Mouse (Mus musculus) heart, adult 2 months (tissue): Measurements from ENCODE around the gene Hes7. TPM values are rescaled to one million over a fixed set of nuclear protein-coding genes. Genes with fewer than 3 reads are reported as not detected.
"Not testable (repeated sequence)": the region's sequence is repeated elsewhere in the genome, so short reads cannot be mapped to it uniquely, and the experiment has no call there.

Experiments used
- DNase-seq, 2 experiments: peaks; one replicate each; pipeline ENCODE4 v3.0.0; 2021
- H3K27ac ChIP-seq: fragments of 200-600 bp; 2 replicates; pipeline ENCODE4 v1.8.1; 2022
- H3K27me3 ChIP-seq: fragments of 200-500 bp; 2 replicates; pipeline ENCODE4 v1.6.1; 2012; ENCODE audit warnings: mild to moderate bottlenecking, low read length, inconsistent platforms, mixed read lengths; ENCODE audit not compliant: control insufficient read depth, insufficient read depth
- H3K36me3 ChIP-seq: fragments of 200-500 bp; 2 replicates; pipeline ENCODE4 v1.6.1; 2012; ENCODE audit warnings: low read length, inconsistent platforms; ENCODE audit not compliant: control insufficient read depth, insufficient read depth
- H3K4me1 ChIP-seq: fragments of 200-500 bp; 2 replicates; pipeline ENCODE4 v1.6.1; 2011; ENCODE audit warnings: low read length; ENCODE audit not compliant: control insufficient read depth, insufficient read depth
- H3K4me3 ChIP-seq: fragments of 200-600 bp; 2 replicates; pipeline ENCODE4 v1.8.1; 2022
- H3K79me2 ChIP-seq: fragments of 200-500 bp; replicated peaks from 2 replicates; pipeline ENCODE4 v1.6.1; 2012; ENCODE audit warnings: mild to moderate bottlenecking, inconsistent platforms, low read length, moderate library complexity, mixed read lengths; ENCODE audit not compliant: control insufficient read depth, insufficient read depth
- H3K9ac ChIP-seq: fragments of 200-500 bp; 2 replicates; pipeline ENCODE4 v1.6.1; 2012; ENCODE audit warnings: low read depth, mild to moderate bottlenecking, control low read depth, inconsistent platforms, low read length, mixed read lengths
- CTCF ChIP-seq: fragments of 200-600 bp; IDR thresholded peaks from 2 replicates; pipeline ENCODE4 v1.8.1; 2022; ENCODE audit warnings: antibody characterized with exemption, mild to moderate bottlenecking, moderate library complexity
- EP300 ChIP-seq: fragments of 200-500 bp; IDR thresholded peaks from 2 replicates; pipeline ENCODE4 v1.6.1; 2011; ENCODE audit warnings: low read depth, low read length, control low read depth; ENCODE audit not compliant: insufficient read depth
- POLR2A ChIP-seq: fragments of 200-500 bp; IDR thresholded peaks from 2 replicates; pipeline ENCODE4 v1.6.1; 2011; ENCODE audit warnings: mild to moderate bottlenecking, low read depth, low read length, control low read depth; ENCODE audit not compliant: insufficient read depth
- WGBS: fragments of 180-500 bp; shearing (Covaris S2); methylation state at CpG from one replicate; pipeline ENCODE4 v1.1.7; 2018; 5-methylcytosine and 5-hydroxymethylcytosine counted together
- intact Hi-C: fragments of 180-260 bp; cut with DNase I; formaldehyde crosslinking; loops from one replicate; pipeline ENCODE4 v1.15.1; 2025
- polyA plus RNA-seq: library from polyadenylated mRNA; depleted of rRNA; stranded (reverse); fragments of >200 nt; gene quantifications from 2 replicates; pipeline ENCODE4 v1.2.3, GENCODE M21; 2012
- total RNA-seq, 2 experiments: library from RNA; stranded (reverse); gene quantifications; 2 replicates each; pipeline ENCODE4 v1.2.3; 2021

Gene Hes7
- total and polyA plus RNA-seq, 3 experiments, result 0.10 to 0.11 TPM; not detected in 1

DNA sequence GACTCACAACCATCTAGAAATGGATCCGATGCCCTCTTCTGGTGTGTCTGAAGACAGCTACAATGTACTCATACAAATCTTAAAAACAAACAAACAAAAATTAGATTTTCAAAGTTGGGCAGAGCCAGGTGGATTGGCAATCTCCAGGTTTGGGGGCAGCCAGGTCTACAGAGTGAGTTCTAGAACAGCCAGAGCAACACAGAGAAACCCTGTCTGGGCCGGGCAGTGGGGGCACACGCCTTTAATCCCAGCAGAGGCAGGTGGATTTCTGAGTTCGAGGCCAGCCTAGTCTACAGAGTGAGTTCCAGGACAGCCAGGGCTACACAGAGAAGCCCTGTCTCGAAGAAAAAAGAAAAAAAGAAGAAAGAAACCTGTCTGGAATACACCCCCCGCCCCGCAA is 26.3 kb upstream of the Hes7 start:
- H3K27me3 ChIP-seq, intact Hi-C loops, H3K79me2 ChIP-seq, H3K4me3 ChIP-seq, DNase-seq, H3K9ac ChIP-seq, H3K36me3 ChIP-seq: not testable (repeated sequence)
- TF ChIP-seq CTCF, result peak; percentile 19; the same call in 1 of the 2 replicates
- H3K4me1 ChIP-seq, result peaks cover 16% of the 10 kb centered on the region
- 86% methylated on average over 7 of the region's 7 CpGs for WGBS
- H3K27ac ChIP-seq, result peak overlapping the region; percentile 99

- Histone ChIP-seq H3K36me3 (peaks cover 7% of the 10 kb centered on the region), H3K27ac (peak within 1 kb of the TSS; percentile 99), H3K9ac (peak within 1 kb of the TSS; percentile 81), H3K4me3 (peak within 1 kb of the TSS; percentile 67), H3K27me3 (no peaks in the 10 kb centered on the region), H3K79me2 (no peaks in the 10 kb centered on the region), H3K4me1 (peaks cover 10% of the 10 kb centered on the region)
- WGBS, result under 1% methylated on average over 37 of the region's 37 CpGs
- no peak for TF ChIP-seq CTCF
- TF ChIP-seq EP300, result peak; percentile 100
- peak; percentile 100 for TF ChIP-seq POLR2A
- intact Hi-C loops, result loop anchor here (5.0 kb wide), 1 partner anchor 138 kb away; the partner anchor contains the start of gene Arhgef15
- DNase-seq, result peak; percentile 96 to 100
These were observed 25.3 kb upstream of the Hes7 start, which contains the start of gene Per1 for GRCm38 (mm10) chr11:69094697-69095429. Gene Per1, plus strand, starts transcription at chr11:69095217.

GRCm38 (mm10) chr11:69095511-69096231 is 24.5 kb upstream of the Hes7 start:
- Histone ChIP-seq H3K4me1 (peaks cover 10% of the 10 kb centered on the region), H3K27ac (peak overlapping the region; percentile 98), H3K27me3 (no peaks in the 10 kb centered on the region), H3K4me3 (peak overlapping the region; percentile 67), H3K9ac (peak overlapping the region; percentile 81), H3K79me2 (no peaks in the 10 kb centered on the region), H3K36me3 (peaks cover 7% of the 10 kb centered on the region)
- intact Hi-C loops, result loop anchor here (5.0 kb wide), 1 partner anchor 138 kb away; the partner anchor contains the start of gene Arhgef15
- peak; percentile 67 to 71 for DNase-seq
- TF ChIP-seq CTCF, result no peak
- no peak for TF ChIP-seq EP300
- TF ChIP-seq POLR2A, result peak; percentile 70
- under 1% methylated on average over 27 of the region's 27 CpGs for WGBS

GRCm38 (mm10) chr11:69096360-69096986 is 23.7 kb upstream of the Hes7 start:
- H3K9ac ChIP-seq, result peak overlapping the region; percentile 81
- peaks cover 13% of the 10 kb centered on the region for H3K4me1 ChIP-seq
- peaks cover 9% of the 10 kb centered on the region for H3K36me3 ChIP-seq
- no peak for DNase-seq
- H3K27me3 ChIP-seq, result no peaks in the 10 kb centered on the region
- 2% methylated on average over 9 of the region's 9 CpGs for WGBS
- peak overlapping the region; percentile 98 for H3K27ac ChIP-seq
- H3K4me3 ChIP-seq, result peak overlapping the region; percentile 67
- H3K79me2 ChIP-seq, result peaks cover 2% of the 10 kb centered on the region
- TF ChIP-seq EP300, result no peak
- peak; percentile 11; the same call in 1 of the 2 replicates for TF ChIP-seq POLR2A
- no peak for TF ChIP-seq CTCF
- intact Hi-C loops, result loop anchor here (5.0 kb wide), 1 partner anchor 139 kb away; the partner anchor contains the start of gene Arhgef15

DNA sequence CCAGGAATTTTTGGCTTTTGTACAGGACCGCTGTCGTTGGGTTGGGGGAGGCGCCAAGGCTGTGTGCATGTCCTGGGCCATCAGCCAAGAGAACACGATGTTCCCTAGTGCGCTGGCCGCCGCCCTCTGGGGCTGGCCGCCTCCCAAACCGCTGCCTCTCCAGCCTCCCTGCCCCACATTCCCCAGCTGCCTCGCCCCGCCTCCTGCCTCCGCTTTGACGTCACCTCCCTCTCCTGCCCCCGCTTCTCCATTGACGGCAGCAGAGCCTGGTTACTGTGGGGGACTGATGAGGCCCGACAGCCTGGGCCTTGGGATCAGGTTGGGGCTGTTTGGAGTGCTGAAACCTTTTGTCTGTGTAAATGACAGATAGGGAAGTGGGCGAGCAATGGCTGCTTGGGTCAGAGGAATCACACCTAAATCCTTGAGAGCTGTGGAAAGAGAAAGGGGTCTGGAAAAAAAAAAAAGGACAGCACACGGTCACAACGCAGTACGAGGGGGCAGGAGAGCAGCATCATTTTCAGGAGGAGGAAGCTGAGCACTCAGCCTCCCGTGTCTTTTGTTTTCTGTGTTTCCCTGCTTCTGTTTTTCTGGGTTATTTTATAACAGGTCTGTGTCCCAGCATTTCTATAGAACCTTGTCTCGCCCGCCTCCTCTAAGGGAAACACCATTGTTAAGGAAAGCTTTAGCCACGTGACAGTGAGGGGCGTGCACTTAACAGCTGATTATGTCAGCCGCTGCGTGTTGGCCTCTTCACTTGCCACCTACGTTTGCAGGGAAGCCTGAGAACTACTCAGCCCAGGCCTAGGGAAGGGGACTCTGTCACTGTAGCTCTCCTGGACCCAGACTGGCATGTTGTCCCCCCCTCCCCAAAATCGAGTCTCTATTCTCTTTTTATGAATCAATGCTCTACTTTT is 23.0 kb upstream of the Hes7 start:
- peaks cover 2% of the 10 kb centered on the region for H3K79me2 ChIP-seq
- no peaks in the 10 kb centered on the region for H3K27me3 ChIP-seq
- H3K27ac ChIP-seq, result peak overlapping the region; percentile 98
- under 1% methylated on average over 29 of the region's 29 CpGs for WGBS
- intact Hi-C loops, result loop anchor here (5.0 kb wide), 1 partner anchor 140 kb away; the partner anchor contains the start of gene Arhgef15
- peak overlapping the region; percentile 71 for H3K9ac ChIP-seq
- H3K36me3 ChIP-seq, result peaks cover 9% of the 10 kb centered on the region
- H3K4me3 ChIP-seq, result peak overlapping the region; percentile 67
- DNase-seq, result peak; percentile 99 to 100
- H3K4me1 ChIP-seq, result peaks cover 13% of the 10 kb centered on the region
- TF ChIP-seq POLR2A (peak; percentile 90), CTCF (no peak), EP300 (peak; percentile 100)
